Mouse (Mus musculus): ENCODE data around the gene Atp8a2. TPM values are rescaled to one million over a fixed set of nuclear protein-coding genes. Genes with fewer than 3 reads are reported as not detected.
"Not testable (repeated sequence)": the region's sequence is repeated elsewhere in the genome, so short reads cannot be mapped to it uniquely, and the experiment has no call there.

Gene Atp8a2
- total RNA-seq, 2 experiments from 2014 or later = 5.6 to 8.1 TPM

GRCm38 (mm10) chr14:60015891-60016290 lies 181.1 kb downstream of the Atp8a2 start:
- DNase-seq = peak; percentile 87

GRCm38 (mm10) chr14:60001801-60002200 lies 195.2 kb downstream of the Atp8a2 start:
- no peak for DNase-seq

- DNase-seq = peak; percentile 20
Observed at GRCm38 (mm10) chr14:59988860-59989259, 208.1 kb downstream of the Atp8a2 start.

- DNase-seq = no peak
Observed at GRCm38 (mm10) chr14:59987975-59988374, 209.0 kb downstream of the Atp8a2 start.

GRCm38 (mm10) chr14:59978007-59978406 lies 219.0 kb downstream of the Atp8a2 start:
- DNase-seq = no peak

GRCm38 (mm10) chr14:59971221-59971730 lies 225.7 kb downstream of the Atp8a2 start:
- no peak for DNase-seq

GRCm38 (mm10) chr14:59969485-59970134 lies 227.4 kb downstream of the Atp8a2 start:
- no peak for DNase-seq

GRCm38 (mm10) chr14:59967847-59968550 lies 229.0 kb downstream of the Atp8a2 start:
- DNase-seq = no peak

- DNase-seq = no peak
Observed at GRCm38 (mm10) chr14:59966981-59967380, 230.0 kb downstream of the Atp8a2 start.

- no peak for DNase-seq
Observed at GRCm38 (mm10) chr14:59964569-59964968, 232.4 kb downstream of the Atp8a2 start.

- DNase-seq = no peak
Observed at GRCm38 (mm10) chr14:59960961-59961360, 236.0 kb downstream of the Atp8a2 start.

- no peak for DNase-seq
Observed at GRCm38 (mm10) chr14:59960214-59960890, 236.6 kb downstream of the Atp8a2 start.

- DNase-seq = no peak
Observed at GRCm38 (mm10) chr14:59959723-59960122, 237.3 kb downstream of the Atp8a2 start.

GRCm38 (mm10) chr14:59949983-59950382 lies 247.0 kb downstream of the Atp8a2 start:
- DNase-seq = no peak

- DNase-seq = peak; percentile 91
Observed at GRCm38 (mm10) chr14:59942864-59943611, 253.9 kb downstream of the Atp8a2 start.

- no peak for DNase-seq
Observed at GRCm38 (mm10) chr14:59942199-59942598, 254.8 kb downstream of the Atp8a2 start.

GRCm38 (mm10) chr14:59932355-59932754 lies 264.6 kb downstream of the Atp8a2 start:
- DNase-seq = no peak

- no peak for DNase-seq
Observed at GRCm38 (mm10) chr14:59931412-59932058, 265.4 kb downstream of the Atp8a2 start.

GRCm38 (mm10) chr14:59929190-59929589 lies 267.8 kb downstream of the Atp8a2 start:
- DNase-seq = not testable (repeated sequence)

- DNase-seq = no peak
Observed at GRCm38 (mm10) chr14:59928781-59929180, 268.2 kb downstream of the Atp8a2 start.

- DNase-seq = no peak
Observed at GRCm38 (mm10) chr14:59927804-59928203, 269.2 kb downstream of the Atp8a2 start.

- DNase-seq = no peak
Observed at GRCm38 (mm10) chr14:59919865-59920264, 277.1 kb downstream of the Atp8a2 start.

Measured in heart, postnatal 4 days (tissue).